Mouse (Mus musculus): ENCODE measurements at regions not wholly inside any gene's neighbourhood (a gene's known extent, or its start where the extent isn't known, plus 50 kb on each side); places are given as distances from the start of the nearest gene placed in this dataset.

GRCm38 (mm10) chr2:9795401-9795800 lies 85.7 kb upstream of the 4930412O13Rik start:
- no peak for DNase-seq (ENCODE audit: low spot score in 2 of 2)

GRCm38 (mm10) chr2:9801484-9801883 lies 79.6 kb upstream of the 4930412O13Rik start:
- no peak for DNase-seq (ENCODE audit: low spot score in 2 of 2)

GRCm38 (mm10) chr2:9804306-9804705 lies 76.7 kb upstream of the 4930412O13Rik start:
- DNase-seq (ENCODE audit: low spot score in 2 of 2): no peak

GRCm38 (mm10) chr2:9805590-9805989 lies 75.5 kb upstream of the 4930412O13Rik start:
- no peak for DNase-seq (ENCODE audit: low spot score in 2 of 2)
